Mouse (Mus musculus) lung, postnatal 0 days (tissue): Measurements from ENCODE around the gene Zyx.

Experiments used
- CTCF ChIP-seq: IDR thresholded peaks from 2 replicates; pipeline ENCODE4 v1.5.1; 2016; ENCODE audit warnings: antibody characterized with exemption, mild to moderate bottlenecking
- EP300 ChIP-seq: IDR thresholded peaks from 2 replicates; pipeline ENCODE4 v1.6.1; 2016; ENCODE audit warnings: antibody characterized with exemption, mild to moderate bottlenecking, control low read depth

GRCm38 (mm10) chr6:42364607-42365006 is 15.2 kb downstream of the Zyx start:
- TF ChIP-seq CTCF, result no peak
- TF ChIP-seq EP300, result no peak
